30 mouse cellular contexts compared by ENCODE assay signal in genomic region chr5:134609916-134610643, GRCm38 (mm10). TPM values are rescaled to one million over a fixed set of nuclear protein-coding genes. Genes with fewer than 3 reads are reported as not detected.
"Had no signal": no experiment of that assay in that cellular context is flagged by ENCODE, and none has a peak within 500 bp of the region (broad histone marks: within the 10 kb centered on the region; RNA-seq: fewer than 3 reads in every experiment).

No protein-coding gene starts in this region.

- H3K27me3 ChIP-seq: heart, embryonic 13.5 days; heart, embryonic 15.5 days; hindbrain, embryonic 13.5 days; hindbrain, embryonic 15.5 days; kidney, embryonic 15.5 days; limb, embryonic 12.5 days had no signal

- H3K9me3 ChIP-seq: heart, embryonic 13.5 days; heart, embryonic 15.5 days; hindbrain, embryonic 13.5 days; hindbrain, embryonic 15.5 days; kidney, embryonic 15.5 days; limb, embryonic 10.5 days; limb, embryonic 12.5 days had no signal

- H3K4me3 ChIP-seq: gastrocnemius, adult 2 months; heart, adult 2 months; heart, embryonic 13.5 days; heart, embryonic 15.5 days; hindbrain, embryonic 13.5 days; hindbrain, embryonic 15.5 days; kidney, embryonic 15.5 days; left cerebral cortex, adult 2 months; limb, embryonic 10.5 days; limb, embryonic 12.5 days had no signal

- H3K4me2 ChIP-seq: heart, embryonic 11.5 days; heart, embryonic 13.5 days; heart, embryonic 15.5 days; hindbrain, embryonic 13.5 days; hindbrain, embryonic 15.5 days; kidney, embryonic 15.5 days; limb, embryonic 12.5 days; liver, embryonic 11.5 days had no signal

- H3K9ac ChIP-seq: heart, embryonic 13.5 days; heart, embryonic 15.5 days; hindbrain, embryonic 13.5 days; hindbrain, embryonic 15.5 days; kidney, embryonic 15.5 days; limb, embryonic 12.5 days had no signal

- DNase-seq: gastrocnemius, adult 2 months; gastrocnemius, postnatal 10 days; gastrocnemius, postnatal 25 days; heart, adult 11 months; heart, adult 2 months; heart, postnatal 14 days; heart, postnatal 36 days; kidney, adult 11 months; kidney, adult 2 months; kidney, adult 9 months; kidney, postnatal 14 days; kidney, postnatal 36 days; liver had no signal

- ATAC-seq: hindbrain, postnatal 0 days; intestine, embryonic 16.5 days had no signal

- H3K27ac ChIP-seq: gastrocnemius, adult 2 months; heart, adult 2 months; heart, embryonic 13.5 days; heart, embryonic 15.5 days; hindbrain, embryonic 13.5 days; hindbrain, embryonic 15.5 days; hindbrain, postnatal 0 days; kidney, embryonic 15.5 days; kidney, postnatal 0 days; left cerebral cortex, adult 2 months; limb, embryonic 10.5 days; limb, embryonic 12.5 days had no signal

- H3K4me1 ChIP-seq: heart, embryonic 13.5 days; heart, embryonic 15.5 days; kidney, embryonic 15.5 days; limb, embryonic 12.5 days had no signal

- H3K36me3 ChIP-seq: heart, embryonic 15.5 days; kidney, embryonic 15.5 days had no signal

RNA-seq across cellular contexts. Expression of gene Syna, which starts 50.1 kb away (rescaled TPM):
- total RNA-seq: gastrocnemius, adult 2 months; gastrocnemius, postnatal 25 days; gastrocnemius, postnatal 4 days; heart, adult 2 months; heart, postnatal 14 days; heart, postnatal 36 days; hematopoietic stem cell, adult 5-6 weeks; hindbrain, postnatal 0 days had no signal
- polyA plus RNA-seq: heart, adult 2 months; heart, embryonic 11.5 days; heart, embryonic 13.5 days; heart, postnatal 0 days; hindbrain, embryonic 11.5 days; intestine, embryonic 16.5 days; limb, embryonic 12.5 days; liver, embryonic 11.5 days had no signal
